Mouse (Mus musculus) C2C12 (cell line): ENCODE data around the gene Blcap.

Experiments used
- CTCF ChIP-seq: IDR thresholded peaks from one replicate; pipeline ENCODE4 v1.5.1; 2011; ENCODE audit not compliant: control insufficient read depth, insufficient read depth, insufficient read length
- FOSL1 ChIP-seq: IDR thresholded peaks from one replicate; pipeline ENCODE4 v1.8.0; 2011; ENCODE audit warnings: mild to moderate bottlenecking, low read length; ENCODE audit not compliant: poor library complexity, insufficient read depth, severe bottlenecking
- MAX ChIP-seq: IDR thresholded peaks from one replicate; pipeline ENCODE4 v1.6.1; 2011; ENCODE audit warnings: mild to moderate bottlenecking, control low read depth
- MYOD1 ChIP-seq: IDR thresholded peaks from one replicate; pipeline ENCODE4 v1.6.1; 2011; ENCODE audit warnings: low read depth; ENCODE audit not compliant: control insufficient read depth, insufficient read length
- USF1 ChIP-seq: IDR thresholded peaks from one replicate; pipeline ENCODE4 v1.6.1; 2011; ENCODE audit warnings: low read depth, mild to moderate bottlenecking, control low read depth, moderate library complexity

DNA sequence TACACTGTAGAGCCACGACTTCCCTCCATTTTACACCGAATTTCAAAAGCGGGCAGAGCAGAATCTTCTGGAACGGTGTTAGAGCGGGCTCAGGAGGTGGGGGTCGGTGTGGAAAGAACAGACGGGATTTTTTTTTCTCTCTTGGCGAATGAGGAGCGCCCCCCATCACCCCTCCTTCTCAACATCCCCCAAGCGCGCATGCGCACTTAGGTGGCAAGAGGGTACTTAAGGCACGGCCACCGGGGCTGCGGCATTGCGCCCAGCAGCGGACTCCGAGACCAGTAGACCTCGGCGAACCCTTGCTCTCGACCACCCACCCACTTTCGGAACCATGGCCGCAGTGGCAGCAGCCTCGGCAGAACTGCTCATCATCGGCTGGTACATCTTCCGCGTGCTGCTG is 11.2 kb downstream of the Blcap start, which contains the start of gene Nnat:
- TF ChIP-seq CTCF = no peak
- no peak for TF ChIP-seq USF1
- TF ChIP-seq MAX = no peak
- TF ChIP-seq FOSL1 = no peak
- no peak for TF ChIP-seq MYOD1
